Mouse (Mus musculus): ENCODE data around the gene Itgb3bp. TPM values are rescaled to one million over a fixed set of nuclear protein-coding genes. Genes with fewer than 3 reads are reported as not detected.

Gene Itgb3bp
- polyA plus RNA-seq, 1 experiment: 0.52 TPM

- H3K4me1 ChIP-seq (ENCODE audit: control insufficient read depth, insufficient read depth, low read length): peaks cover 4% of the 10 kb centered on the region; the same call in 1 of the 2 replicates
- peak overlapping the region; percentile 37 for H3K4me3 ChIP-seq (replicated peaks; ENCODE audit: extremely low read depth, low read depth, low read length)
- 43% methylated on average over 10 of the region's 10 CpGs for WGBS
- TF ChIP-seq POLR2A (IDR thresholded peaks at IDR 0.05; ENCODE audit: borderline replicate concordance, extremely low read depth, low read depth, low read length) (no peak), CTCF (IDR thresholded peaks at IDR 0.05; ENCODE audit: insufficient read depth, low read length) (peak; percentile 33; the same call in 1 of the 2 replicates)
- DNase-seq: peak; percentile 40
These were observed 12.2 kb upstream of the Itgb3bp start for GRCm38 (mm10) chr4:99941655-99942414.

- Histone ChIP-seq H3K4me3 (replicated peaks; ENCODE audit: extremely low read depth, low read depth, low read length) (no peak overlapping the region), H3K4me1 (ENCODE audit: control insufficient read depth, insufficient read depth, low read length) (peaks cover 4% of the 10 kb centered on the region; the same call in 1 of the 2 replicates)
- 37% methylated on average over 16 of the region's 16 CpGs for WGBS
- DNase-seq: no peak
- TF ChIP-seq CTCF (IDR thresholded peaks at IDR 0.05; ENCODE audit: insufficient read depth, low read length) (no peak), POLR2A (IDR thresholded peaks at IDR 0.05; ENCODE audit: borderline replicate concordance, extremely low read depth, low read depth, low read length) (no peak)
These were observed 10.3 kb upstream of the Itgb3bp start for GRCm38 (mm10) chr4:99939711-99940505.

GRCm38 (mm10) chr4:99936278-99936677 lies 6.7 kb upstream of the Itgb3bp start:
- no peak for DNase-seq
- Histone ChIP-seq H3K4me1 (ENCODE audit: control insufficient read depth, insufficient read depth, low read length) (peaks cover 4% of the 10 kb centered on the region; the same call in 1 of the 2 replicates), H3K4me3 (replicated peaks; ENCODE audit: extremely low read depth, low read depth, low read length) (no peak overlapping the region)
- no peak for TF ChIP-seq POLR2A (IDR thresholded peaks at IDR 0.05; ENCODE audit: borderline replicate concordance, extremely low read depth, low read depth, low read length)
- TF ChIP-seq CTCF (IDR thresholded peaks at IDR 0.05; ENCODE audit: insufficient read depth, low read length): no peak
- 82% methylated on average over 5 of the region's 5 CpGs for WGBS

GRCm38 (mm10) chr4:99934859-99935258 lies 5.2 kb upstream of the Itgb3bp start:
- H3K4me1 ChIP-seq (ENCODE audit: control insufficient read depth, insufficient read depth, low read length): no peaks in the 10 kb centered on the region
- TF ChIP-seq CTCF (IDR thresholded peaks at IDR 0.05; ENCODE audit: insufficient read depth, low read length) (no peak), POLR2A (IDR thresholded peaks at IDR 0.05; ENCODE audit: borderline replicate concordance, extremely low read depth, low read depth, low read length) (no peak)
- WGBS: 75% methylated on average over 7 of the region's 7 CpGs
- H3K4me3 ChIP-seq (replicated peaks; ENCODE audit: extremely low read depth, low read depth, low read length): no peak overlapping the region
- no peak for DNase-seq

GRCm38 (mm10) chr4:99931807-99932206 lies 2.2 kb upstream of the Itgb3bp start:
- TF ChIP-seq POLR2A (IDR thresholded peaks at IDR 0.05; ENCODE audit: borderline replicate concordance, extremely low read depth, low read depth, low read length) (no peak), CTCF (IDR thresholded peaks at IDR 0.05; ENCODE audit: insufficient read depth, low read length) (no peak)
- WGBS: 75% methylated on average over 4 of the region's 4 CpGs
- Histone ChIP-seq H3K4me3 (replicated peaks; ENCODE audit: extremely low read depth, low read depth, low read length) (no peak overlapping the region), H3K4me1 (ENCODE audit: control insufficient read depth, insufficient read depth, low read length) (no peaks in the 10 kb centered on the region)
- DNase-seq: no peak

- 74% methylated on average over 11 of the region's 11 CpGs for WGBS
- no peak overlapping the region for H3K4me3 ChIP-seq (replicated peaks; ENCODE audit: extremely low read depth, low read depth, low read length)
- DNase-seq: no peak
- no peaks in the 10 kb centered on the region for H3K4me1 ChIP-seq (ENCODE audit: control insufficient read depth, insufficient read depth, low read length)
- TF ChIP-seq POLR2A (IDR thresholded peaks at IDR 0.05; ENCODE audit: borderline replicate concordance, extremely low read depth, low read depth, low read length) (no peak), CTCF (IDR thresholded peaks at IDR 0.05; ENCODE audit: insufficient read depth, low read length) (no peak)
These were observed 1.6 kb upstream of the Itgb3bp start for GRCm38 (mm10) chr4:99931240-99931580.

GRCm38 (mm10) chr4:99930518-99931239 lies 1.1 kb upstream of the Itgb3bp start:
- no peak for TF ChIP-seq POLR2A (IDR thresholded peaks at IDR 0.05; ENCODE audit: borderline replicate concordance, extremely low read depth, low read depth, low read length)
- no peak for TF ChIP-seq CTCF (IDR thresholded peaks at IDR 0.05; ENCODE audit: insufficient read depth, low read length)
- 52% methylated on average over 10 of the region's 10 CpGs for WGBS
- DNase-seq: peak; percentile 25
- peak overlapping the region; percentile 1 for H3K4me3 ChIP-seq (replicated peaks; ENCODE audit: extremely low read depth, low read depth, low read length)
- no peaks in the 10 kb centered on the region for H3K4me1 ChIP-seq (ENCODE audit: control insufficient read depth, insufficient read depth, low read length)

GRCm38 (mm10) chr4:99929149-99929612 lies 432 bp downstream of the Itgb3bp start, which contains the start of gene Pgm1:
Pgm1 (plus strand) TSS chr4:99929414.
- 3% methylated on average over 23 of the region's 23 CpGs for WGBS
- Histone ChIP-seq H3K4me3 (replicated peaks; ENCODE audit: extremely low read depth, low read depth, low read length) (peak within 1 kb of the TSS; percentile 97), H3K4me1 (ENCODE audit: control insufficient read depth, insufficient read depth, low read length) (no peaks in the 10 kb centered on the region)
- DNase-seq: peak; percentile 87
- TF ChIP-seq POLR2A (IDR thresholded peaks at IDR 0.05; ENCODE audit: borderline replicate concordance, extremely low read depth, low read depth, low read length) (peak; percentile 53; the same call in 1 of the 2 replicates), CTCF (IDR thresholded peaks at IDR 0.05; ENCODE audit: insufficient read depth, low read length) (no peak)

GRCm38 (mm10) chr4:99928521-99928920 lies 1.1 kb downstream of the Itgb3bp start:
- TF ChIP-seq CTCF (IDR thresholded peaks at IDR 0.05; ENCODE audit: insufficient read depth, low read length) (no peak), POLR2A (IDR thresholded peaks at IDR 0.05; ENCODE audit: borderline replicate concordance, extremely low read depth, low read depth, low read length) (no peak)
- Histone ChIP-seq H3K4me3 (replicated peaks; ENCODE audit: extremely low read depth, low read depth, low read length) (no peak overlapping the region), H3K4me1 (ENCODE audit: control insufficient read depth, insufficient read depth, low read length) (no peaks in the 10 kb centered on the region)
- 26% methylated on average over 6 of the region's 6 CpGs for WGBS
- DNase-seq: no peak

Measured in lung, adult 2 months (tissue).